Mouse (Mus musculus): ENCODE data around the gene Rtn4rl1. TPM values are rescaled to one million over a fixed set of nuclear protein-coding genes. Genes with fewer than 3 reads are reported as not detected.
"Not testable (repeated sequence)": the region's sequence is repeated elsewhere in the genome, so short reads cannot be mapped to it uniquely, and the experiment has no call there.

The Rtn4rl1 gene
- polyA plus RNA-seq, 1 experiment from 2014 or later: 17.8 TPM

- H3K4me2 ChIP-seq (ENCODE audit: low read length); H3K4me3 ChIP-seq (ENCODE audit: low read depth, low read length); H3K9ac ChIP-seq (ENCODE audit: low read depth, low read length); H3K36me3 ChIP-seq (ENCODE audit: control insufficient read depth, insufficient read depth, low read length); H3K27me3 ChIP-seq (ENCODE audit: control insufficient read depth, insufficient read depth, low read depth, low read length); H3K9me3 ChIP-seq (replicated peaks; ENCODE audit: control insufficient read depth, low read length, poor library complexity, severe bottlenecking); ATAC-seq; H3K27ac ChIP-seq (ENCODE audit: low read length): not testable (repeated sequence)
- WGBS: 74% methylated on average over 6 of the region's 6 CpGs
- peaks cover 29% of the 10 kb centered on the region for H3K4me1 ChIP-seq (ENCODE audit: control insufficient read depth, insufficient read depth, low read length)
These were observed 19.0 kb upstream of the Rtn4rl1 start for GRCm38 (mm10) chr11:75174574-75174973.

GRCm38 (mm10) chr11:75178011-75178410, 15.6 kb upstream of the Rtn4rl1 start:
- H3K4me1 ChIP-seq (ENCODE audit: control insufficient read depth, insufficient read depth, low read length): peaks cover 19% of the 10 kb centered on the region
- peak overlapping the region; percentile 97 for H3K4me2 ChIP-seq (ENCODE audit: low read length)
- no peaks in the 10 kb centered on the region for H3K9me3 ChIP-seq (replicated peaks; ENCODE audit: control insufficient read depth, low read length, poor library complexity, severe bottlenecking)
- WGBS: 55% methylated on average over 12 of the region's 12 CpGs
- ATAC-seq: no peak
- H3K36me3 ChIP-seq (ENCODE audit: control insufficient read depth, insufficient read depth, low read length): peaks cover 2% of the 10 kb centered on the region; the same call in 1 of the 2 replicates
- H3K27ac ChIP-seq (ENCODE audit: low read length): peak overlapping the region; percentile 94; the same call in 1 of the 2 replicates
- H3K9ac ChIP-seq (ENCODE audit: low read depth, low read length): peak overlapping the region; percentile 82
- H3K27me3 ChIP-seq (ENCODE audit: control insufficient read depth, insufficient read depth, low read depth, low read length): peaks cover 4% of the 10 kb centered on the region; the same call in 1 of the 2 replicates
- peak overlapping the region; percentile 73 for H3K4me3 ChIP-seq (ENCODE audit: low read depth, low read length)

- peak; percentile 96 for ATAC-seq
These were observed 14.8 kb upstream of the Rtn4rl1 start, which contains the start of gene Ovca2 for GRCm38 (mm10) chr11:75178672-75179208. Gene Ovca2, minus strand, starts transcription at chr11:75178835.

GRCm38 (mm10) chr11:75183917-75184570, 9.5 kb upstream of the Rtn4rl1 start:
- Histone ChIP-seq H3K36me3 (ENCODE audit: control insufficient read depth, insufficient read depth, low read length) (peaks cover 2% of the 10 kb centered on the region; the same call in 1 of the 2 replicates), H3K9ac (ENCODE audit: low read depth, low read length) (no peak overlapping the region), H3K4me1 (ENCODE audit: control insufficient read depth, insufficient read depth, low read length) (peaks cover 4% of the 10 kb centered on the region), H3K4me2 (ENCODE audit: low read length) (no peak overlapping the region), H3K27ac (ENCODE audit: low read length) (no peak overlapping the region), H3K4me3 (ENCODE audit: low read depth, low read length) (no peak overlapping the region), H3K9me3 (replicated peaks; ENCODE audit: control insufficient read depth, low read length, poor library complexity, severe bottlenecking) (no peaks in the 10 kb centered on the region), H3K27me3 (ENCODE audit: control insufficient read depth, insufficient read depth, low read depth, low read length) (no peaks in the 10 kb centered on the region)
- ATAC-seq: no peak
- WGBS: 77% methylated on average over 2 of the region's 2 CpGs

More at GRCm38 (mm10) chr11:75178672-75179208, 14.8 kb upstream of the Rtn4rl1 start, which contains the start of gene Ovca2:
- Histone ChIP-seq H3K4me3 (ENCODE audit: low read depth, low read length) (peak within 1 kb of the TSS; percentile 73), H3K9ac (ENCODE audit: low read depth, low read length) (peak within 1 kb of the TSS; percentile 82), H3K36me3 (ENCODE audit: control insufficient read depth, insufficient read depth, low read length) (peaks cover 2% of the 10 kb centered on the region; the same call in 1 of the 2 replicates), H3K27me3 (ENCODE audit: control insufficient read depth, insufficient read depth, low read depth, low read length) (peaks cover 4% of the 10 kb centered on the region; the same call in 1 of the 2 replicates), H3K9me3 (replicated peaks; ENCODE audit: control insufficient read depth, low read length, poor library complexity, severe bottlenecking) (no peaks in the 10 kb centered on the region), H3K4me2 (ENCODE audit: low read length) (peak within 1 kb of the TSS; percentile 97), H3K4me1 (ENCODE audit: control insufficient read depth, insufficient read depth, low read length) (peaks cover 19% of the 10 kb centered on the region), H3K27ac (ENCODE audit: low read length) (peak within 1 kb of the TSS; percentile 94)
- WGBS: 0% methylated on average over 31 of the region's 33 CpGs

- 88% methylated on average over 5 of the region's 5 CpGs for WGBS
- H3K27me3 ChIP-seq (ENCODE audit: control insufficient read depth, insufficient read depth, low read depth, low read length): no peaks in the 10 kb centered on the region
- no peaks in the 10 kb centered on the region for H3K9me3 ChIP-seq (replicated peaks; ENCODE audit: control insufficient read depth, low read length, poor library complexity, severe bottlenecking)
- no peak overlapping the region for H3K4me2 ChIP-seq (ENCODE audit: low read length)
- peaks cover 2% of the 10 kb centered on the region; the same call in 1 of the 2 replicates for H3K36me3 ChIP-seq (ENCODE audit: control insufficient read depth, insufficient read depth, low read length)
- H3K9ac ChIP-seq (ENCODE audit: low read depth, low read length): peak overlapping the region; percentile 12; the same call in 1 of the 2 replicates
- no peak overlapping the region; the same call in 1 of the 2 replicates for H3K27ac ChIP-seq (ENCODE audit: low read length)
- no peak overlapping the region for H3K4me3 ChIP-seq (ENCODE audit: low read depth, low read length)
- peaks cover 6% of the 10 kb centered on the region for H3K4me1 ChIP-seq (ENCODE audit: control insufficient read depth, insufficient read depth, low read length)
- ATAC-seq: no peak
These were observed 9.0 kb upstream of the Rtn4rl1 start for GRCm38 (mm10) chr11:75184573-75184972.

GRCm38 (mm10) chr11:75184986-75185385, 8.6 kb upstream of the Rtn4rl1 start:
- Histone ChIP-seq H3K36me3 (ENCODE audit: control insufficient read depth, insufficient read depth, low read length) (peaks cover 2% of the 10 kb centered on the region; the same call in 1 of the 2 replicates), H3K4me2 (ENCODE audit: low read length) (no peak overlapping the region), H3K4me3 (ENCODE audit: low read depth, low read length) (no peak overlapping the region), H3K27me3 (ENCODE audit: control insufficient read depth, insufficient read depth, low read depth, low read length) (no peaks in the 10 kb centered on the region), H3K9me3 (replicated peaks; ENCODE audit: control insufficient read depth, low read length, poor library complexity, severe bottlenecking) (no peaks in the 10 kb centered on the region), H3K9ac (ENCODE audit: low read depth, low read length) (peak overlapping the region; percentile 12; the same call in 1 of the 2 replicates), H3K27ac (ENCODE audit: low read length) (no peak overlapping the region; the same call in 1 of the 2 replicates), H3K4me1 (ENCODE audit: control insufficient read depth, insufficient read depth, low read length) (peaks cover 9% of the 10 kb centered on the region)
- ATAC-seq: no peak
- 34% methylated on average over 2 of the region's 2 CpGs for WGBS

- H3K4me1 ChIP-seq (ENCODE audit: control insufficient read depth, insufficient read depth, low read length): peaks cover 12% of the 10 kb centered on the region
- H3K36me3 ChIP-seq (ENCODE audit: control insufficient read depth, insufficient read depth, low read length): no peaks in the 10 kb centered on the region
- peak overlapping the region; percentile 67 for H3K9ac ChIP-seq (ENCODE audit: low read depth, low read length)
- H3K4me3 ChIP-seq (ENCODE audit: low read depth, low read length): peak overlapping the region; percentile 70
- no peak overlapping the region for H3K27ac ChIP-seq (ENCODE audit: low read length)
- under 1% methylated on average over 22 of the region's 22 CpGs for WGBS
- H3K27me3 ChIP-seq (ENCODE audit: control insufficient read depth, insufficient read depth, low read depth, low read length): no peaks in the 10 kb centered on the region
- H3K9me3 ChIP-seq (replicated peaks; ENCODE audit: control insufficient read depth, low read length, poor library complexity, severe bottlenecking): no peaks in the 10 kb centered on the region
- peak overlapping the region; percentile 79 for H3K4me2 ChIP-seq (ENCODE audit: low read length)
- peak; percentile 5; the same call in 1 of the 2 replicates for ATAC-seq
These were observed 3.7 kb upstream of the Rtn4rl1 start for GRCm38 (mm10) chr11:75189713-75190370.

GRCm38 (mm10) chr11:75190371-75190724, 3.2 kb upstream of the Rtn4rl1 start:
- WGBS: under 1% methylated on average over 24 of the region's 24 CpGs
- H3K27ac ChIP-seq (ENCODE audit: low read length): no peak overlapping the region; the same call in 1 of the 2 replicates
- H3K9ac ChIP-seq (ENCODE audit: low read depth, low read length): peak overlapping the region; percentile 67
- H3K36me3 ChIP-seq (ENCODE audit: control insufficient read depth, insufficient read depth, low read length): no peaks in the 10 kb centered on the region
- peak; percentile 70 for ATAC-seq
- H3K9me3 ChIP-seq (replicated peaks; ENCODE audit: control insufficient read depth, low read length, poor library complexity, severe bottlenecking): no peaks in the 10 kb centered on the region
- peak overlapping the region; percentile 79 for H3K4me2 ChIP-seq (ENCODE audit: low read length)
- H3K4me1 ChIP-seq (ENCODE audit: control insufficient read depth, insufficient read depth, low read length): peaks cover 15% of the 10 kb centered on the region
- H3K4me3 ChIP-seq (ENCODE audit: low read depth, low read length): peak overlapping the region; percentile 70
- H3K27me3 ChIP-seq (ENCODE audit: control insufficient read depth, insufficient read depth, low read depth, low read length): no peaks in the 10 kb centered on the region

All from midbrain, embryonic 16.5 days (tissue).